Mouse (Mus musculus) erythroblast, embryonic 14.5 days (primary cell): ENCODE results near the gene S1pr3.

ENCODE experiments used
- GATA1 ChIP-seq: IDR thresholded peaks from 2 replicates; pipeline ENCODE4 v1.6.1; 2012; ENCODE audit warnings: low read length, inconsistent platforms, mixed read lengths
- TAL1 ChIP-seq: IDR thresholded peaks from 3 replicates; pipeline ENCODE4 v1.6.1; 2012; ENCODE audit warnings: low read length, inconsistent platforms, mixed read lengths

DNA sequence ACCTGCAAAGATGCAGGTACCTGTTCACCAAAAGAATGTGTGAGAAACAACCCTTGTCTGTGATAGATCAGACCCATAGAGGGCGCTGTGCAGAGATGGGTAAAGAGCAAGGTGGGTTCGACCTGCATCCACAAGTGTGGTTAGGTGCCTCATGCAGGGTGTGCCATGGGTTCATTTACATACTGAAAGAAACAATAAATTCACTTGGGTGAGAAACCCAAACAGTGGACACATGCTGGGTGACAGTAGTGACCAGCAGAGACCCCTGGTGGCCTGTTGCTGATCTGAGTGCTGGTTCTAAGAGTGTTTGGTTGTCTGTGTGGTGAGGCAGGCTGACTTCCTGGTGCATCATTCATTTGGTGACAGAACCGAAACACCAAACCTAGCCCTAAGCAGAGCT lies 5.0 kb downstream of the S1pr3 start:
- TF ChIP-seq GATA1 (no peak), TAL1 (no peak)
